Mouse (Mus musculus): ENCODE measurements at regions not wholly inside any gene's neighbourhood (a gene's known extent, or its start where the extent isn't known, plus 50 kb on each side); places are given as distances from the start of the nearest gene placed in this dataset.
"Not testable (repeated sequence)": the region's sequence is repeated elsewhere in the genome, so short reads cannot be mapped to it uniquely, and the experiment has no call there.

DNA sequence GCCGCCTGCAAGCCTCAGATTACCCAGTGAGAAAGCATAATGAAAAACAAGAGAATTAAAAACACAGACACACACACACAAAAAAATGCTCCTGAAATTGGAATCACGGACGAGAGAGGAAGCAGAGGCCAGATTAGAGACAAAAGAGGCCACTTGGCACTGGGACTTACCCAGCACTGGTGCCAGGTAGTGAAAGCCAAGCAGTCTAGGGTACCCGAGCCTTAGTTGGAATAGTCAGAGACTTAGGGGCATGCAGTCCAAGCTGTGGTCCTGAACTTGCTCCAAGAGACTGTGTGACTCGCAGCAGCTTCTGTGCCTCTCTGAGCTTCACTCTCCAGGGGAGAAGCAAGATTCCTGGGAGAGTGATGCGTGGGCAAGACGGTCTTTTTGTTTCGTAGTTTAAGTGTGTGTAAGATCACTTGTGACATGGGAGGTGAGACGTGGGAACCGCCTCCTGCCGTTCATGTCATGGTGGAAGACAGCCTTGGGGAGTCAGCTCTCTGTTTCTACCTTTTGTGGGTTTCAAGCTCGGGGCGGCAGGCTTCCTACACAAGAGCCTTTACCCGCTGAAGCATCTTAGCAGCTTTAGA, 420.8 kb downstream of the Ptpru start:
- peak in 1 of 2 experiments; percentile 18 for DNase-seq (ENCODE audit: low spot score in 2 of 2)

DNA sequence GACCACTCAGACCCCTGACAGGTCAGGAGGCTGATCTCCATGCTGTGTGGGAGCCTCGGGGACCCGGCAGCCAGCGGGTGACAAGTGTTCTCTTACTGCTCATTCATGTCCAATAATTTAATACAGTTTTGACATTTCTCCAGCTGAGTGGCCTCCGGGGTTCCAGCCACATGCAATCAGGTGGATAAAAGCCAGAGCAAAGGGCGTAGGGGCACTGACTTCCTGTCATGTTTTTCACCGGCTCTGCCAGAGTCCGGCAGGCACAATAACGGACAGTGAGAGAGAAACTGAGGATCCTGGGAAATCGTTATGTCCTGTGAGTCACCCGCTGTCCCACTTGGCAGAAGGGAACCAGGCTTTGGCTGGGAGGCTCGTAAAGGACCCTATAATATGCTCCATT, 412.8 kb downstream of the Ptpru start:
- DNase-seq (ENCODE audit: low spot score in 2 of 2), result no peak

DNA sequence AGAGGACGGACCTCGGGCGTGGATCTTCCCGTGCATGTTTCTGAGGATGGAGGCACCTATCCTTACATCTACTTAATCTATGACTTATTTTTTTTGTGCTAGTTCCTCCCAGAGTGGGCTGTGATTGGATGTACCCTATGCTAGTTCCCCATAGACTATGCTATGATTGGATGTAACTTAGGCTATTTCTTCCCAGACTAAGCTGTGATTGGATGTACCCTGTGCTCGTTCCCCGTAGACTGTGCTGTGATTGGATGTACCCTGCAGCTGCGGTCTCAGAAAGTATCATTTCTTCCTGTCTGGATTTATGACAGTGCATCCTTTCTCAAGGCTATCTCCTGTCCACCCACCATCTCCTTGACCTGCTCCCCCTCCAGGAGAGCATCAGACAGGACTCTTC, 410.2 kb downstream of the Ptpru start:
- DNase-seq (ENCODE audit: low spot score in 2 of 2), result no peak

DNA sequence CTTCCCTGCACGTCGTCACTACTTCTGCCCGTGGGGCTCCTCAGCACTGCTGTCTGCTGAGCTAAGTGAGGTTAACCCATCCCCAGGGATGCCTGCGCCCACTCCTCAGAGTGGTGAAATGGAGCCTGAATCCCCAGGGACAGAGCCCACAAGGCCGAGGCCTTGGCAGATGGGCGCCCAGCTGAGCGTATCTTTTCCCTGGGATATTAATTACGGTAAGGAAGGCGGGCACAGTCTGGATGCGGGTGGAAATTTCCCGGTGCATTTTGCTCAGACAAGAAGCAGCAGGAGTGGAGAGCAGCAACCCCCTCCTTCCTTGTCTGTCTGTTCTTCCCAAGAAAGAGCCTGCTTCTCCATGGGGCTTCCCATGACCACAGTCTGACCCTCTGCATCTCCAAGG, 408.7 kb downstream of the Ptpru start:
- DNase-seq (ENCODE audit: low spot score in 2 of 2), result peak in 1 of 2 experiments; percentile 18

DNA sequence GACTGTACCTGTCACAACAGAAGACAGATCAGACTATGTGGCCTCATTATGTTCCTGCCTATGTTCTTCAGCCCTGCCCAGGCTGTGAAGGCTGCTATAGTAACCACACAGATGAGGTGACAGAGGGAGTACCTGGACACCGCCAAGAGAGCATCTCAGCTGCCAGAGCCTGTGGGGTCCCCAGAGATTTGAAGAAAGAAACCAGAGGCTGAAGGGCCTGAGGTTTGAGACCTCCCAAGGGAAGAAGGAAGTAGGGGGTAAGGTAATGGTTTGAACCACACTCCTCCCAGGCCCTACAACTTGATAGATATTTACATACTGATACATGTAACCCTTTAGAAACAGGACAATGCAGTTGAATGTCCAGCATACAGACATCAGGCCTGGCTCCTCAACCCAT, 407.7 kb downstream of the Ptpru start:
- no peak for DNase-seq (ENCODE audit: low spot score in 2 of 2)

DNA sequence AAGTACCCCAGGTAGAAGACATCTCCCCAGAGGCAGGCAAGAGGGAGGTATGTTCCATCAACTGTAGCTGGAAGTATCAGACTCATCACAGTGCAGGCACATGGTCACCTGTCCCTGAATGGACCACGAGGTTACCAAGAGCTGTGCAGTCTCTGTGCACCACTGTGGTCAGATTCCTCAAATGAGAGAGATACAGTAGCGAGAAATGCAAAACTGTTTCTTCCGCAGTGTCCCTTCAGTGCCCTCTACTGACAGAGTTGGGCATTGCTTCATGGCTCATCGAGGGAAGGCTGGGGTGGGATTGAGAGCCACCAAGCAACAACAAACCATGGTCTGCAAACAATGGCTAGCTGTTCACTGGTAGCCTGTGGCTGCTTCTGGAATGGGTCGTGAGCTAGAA, 406.9 kb downstream of the Ptpru start:
- peak; percentile 34 to 49 for DNase-seq (ENCODE audit: low spot score in 2 of 2)

DNA sequence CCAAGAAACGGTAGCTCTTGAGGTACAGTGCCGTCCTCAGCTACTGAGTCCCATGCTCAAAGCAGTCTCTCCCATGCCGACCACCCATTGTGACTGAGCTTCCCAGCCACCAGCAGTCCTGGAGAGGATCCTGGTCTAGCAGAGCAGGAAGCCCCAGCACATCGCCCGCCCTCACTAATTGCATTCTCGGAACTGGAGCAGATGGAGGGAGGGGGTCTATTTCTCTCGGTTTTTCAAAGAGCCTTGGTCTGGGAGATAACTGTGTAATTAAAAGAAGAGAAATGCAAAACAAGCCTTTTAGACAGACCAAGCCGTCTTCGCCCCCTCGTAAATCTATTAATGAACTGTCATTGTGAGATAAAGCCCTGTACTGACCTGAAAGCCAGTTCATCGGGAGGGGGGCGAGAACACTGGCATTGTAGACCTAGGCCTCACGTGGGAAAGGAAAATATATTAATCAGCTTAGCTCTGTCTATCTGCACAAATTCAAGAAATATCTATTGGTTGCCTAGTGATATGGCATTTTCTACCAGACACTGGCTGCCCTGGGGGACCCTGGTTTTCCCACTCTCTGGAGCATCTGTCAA, 405.4 kb downstream of the Ptpru start:
- no peak for DNase-seq (ENCODE audit: low spot score in 2 of 2)

DNA sequence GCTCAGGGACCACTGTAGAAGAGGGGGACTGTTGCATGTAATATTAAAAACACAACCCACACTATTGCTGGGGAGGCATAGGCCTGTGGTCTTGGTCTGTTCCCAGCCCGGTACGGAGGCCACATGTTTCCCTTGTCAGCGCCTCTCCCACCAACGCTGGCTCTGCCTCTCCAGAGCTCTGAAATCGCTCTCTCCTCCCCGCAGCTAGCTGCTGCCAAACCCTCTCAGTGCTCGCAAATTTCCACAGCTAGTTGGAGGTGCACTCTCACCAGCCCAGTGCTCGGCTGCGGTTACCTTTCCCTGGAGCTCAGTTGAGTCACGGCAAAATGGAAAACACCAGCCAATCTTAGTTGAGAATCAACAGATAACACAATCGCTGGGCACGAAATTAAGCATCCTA, 402.9 kb downstream of the Ptpru start:
- DNase-seq (ENCODE audit: low spot score in 2 of 2), result no peak

DNA sequence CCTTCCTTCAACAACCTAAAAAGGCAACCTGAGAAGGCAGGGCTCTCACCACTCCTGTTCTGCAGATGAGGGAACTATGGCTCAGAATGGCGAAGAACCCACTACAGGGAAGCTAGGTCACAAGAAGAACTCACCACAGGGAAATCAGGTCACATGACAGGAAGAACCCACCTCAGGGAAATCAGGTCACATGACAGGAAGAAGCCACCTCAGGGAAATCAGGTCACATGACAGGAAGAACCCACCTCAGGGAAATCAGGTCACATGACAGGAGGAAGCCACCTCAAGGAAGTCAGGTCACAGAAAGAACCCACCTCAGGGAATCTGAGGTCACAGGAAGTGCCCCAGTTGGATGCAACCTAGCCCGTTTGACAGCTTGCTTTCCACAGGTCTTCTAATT, 399.7 kb downstream of the Ptpru start:
- DNase-seq (ENCODE audit: low spot score in 2 of 2), result no peak

DNA sequence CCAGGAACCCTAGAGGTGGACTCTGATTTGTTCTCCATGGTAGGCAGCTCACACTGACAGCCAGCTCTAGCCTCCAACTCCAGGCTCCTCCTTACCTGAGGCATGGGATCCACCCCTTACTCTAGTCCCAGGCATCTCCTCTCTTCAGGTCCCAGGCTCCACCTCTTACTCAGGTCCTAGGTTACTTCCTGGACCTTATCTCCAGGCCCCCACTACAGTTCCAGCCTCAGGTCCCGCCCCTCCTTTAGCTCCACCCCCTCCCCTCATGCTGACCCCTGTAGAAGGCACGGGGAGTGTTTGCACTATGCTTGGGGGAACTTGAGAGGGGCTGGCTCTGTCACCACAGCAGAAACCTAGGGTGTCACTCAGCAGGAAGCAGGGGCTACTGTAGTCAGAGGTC, 399.2 kb downstream of the Ptpru start:
- DNase-seq (ENCODE audit: low spot score in 2 of 2), result no peak

DNA sequence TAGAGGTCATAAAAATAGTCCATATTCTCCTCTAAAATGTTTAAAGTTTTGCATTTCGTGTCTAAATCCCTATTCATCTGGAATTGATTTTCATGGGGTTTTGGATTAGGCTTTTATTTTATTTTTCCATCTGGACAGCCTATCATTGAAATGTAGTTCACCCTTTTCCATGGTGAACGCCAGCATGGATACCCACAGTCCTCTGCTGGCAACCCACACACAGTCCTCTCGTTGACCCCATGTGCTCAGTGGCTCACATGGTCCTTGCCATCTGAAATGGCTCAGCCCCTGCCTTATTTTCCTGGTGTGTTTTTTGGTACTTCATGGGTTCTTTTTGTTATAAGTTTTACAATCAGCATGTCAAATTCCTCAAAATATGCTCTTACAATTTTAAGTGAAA, 397.2 kb downstream of the Ptpru start:
- no peak for DNase-seq (ENCODE audit: low spot score in 2 of 2)

DNA sequence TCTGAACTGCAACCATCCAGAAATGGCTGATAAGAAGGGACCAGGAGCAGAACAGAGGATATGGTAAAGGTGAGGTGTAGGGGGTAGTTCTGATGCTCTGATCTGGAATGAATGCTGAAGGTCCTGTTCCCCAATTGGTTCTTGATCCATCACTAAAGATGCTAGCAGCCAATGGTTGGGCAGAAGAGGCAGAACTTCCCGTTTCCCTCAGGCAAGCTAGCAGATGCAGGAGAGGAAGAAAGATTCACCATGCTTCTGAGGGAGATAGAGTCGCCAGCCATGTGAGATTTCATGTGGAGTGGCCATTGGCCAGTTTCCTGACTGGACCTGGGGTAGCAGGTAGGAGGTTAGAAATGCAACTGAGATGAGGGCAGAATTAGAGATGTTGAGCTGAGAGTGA, 394.6 kb downstream of the Ptpru start:
- no peak for DNase-seq (ENCODE audit: low spot score in 2 of 2)

DNA sequence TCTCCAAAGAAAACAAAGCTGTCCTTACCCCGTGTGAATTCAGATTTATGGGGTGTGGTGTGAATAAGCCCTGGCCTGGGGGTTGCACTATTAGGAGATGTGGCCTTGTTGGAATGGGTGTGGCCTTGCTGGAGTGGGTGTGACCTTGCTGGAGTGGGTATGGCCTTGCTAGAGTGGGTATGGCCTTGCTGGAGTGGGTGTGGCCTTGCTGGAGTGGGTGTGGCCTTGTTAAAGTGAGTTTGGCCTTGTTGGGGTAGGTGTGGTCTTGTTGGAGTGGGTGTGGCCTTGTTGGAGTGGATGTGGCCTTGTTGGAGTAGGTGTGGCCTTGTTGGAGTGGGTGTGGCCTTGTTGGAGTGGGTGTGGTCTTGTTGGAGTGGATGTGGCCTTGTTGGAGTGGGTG, 387.8 kb downstream of the Ptpru start:
- DNase-seq (ENCODE audit: low spot score in 2 of 2), result not testable (repeated sequence)

DNA sequence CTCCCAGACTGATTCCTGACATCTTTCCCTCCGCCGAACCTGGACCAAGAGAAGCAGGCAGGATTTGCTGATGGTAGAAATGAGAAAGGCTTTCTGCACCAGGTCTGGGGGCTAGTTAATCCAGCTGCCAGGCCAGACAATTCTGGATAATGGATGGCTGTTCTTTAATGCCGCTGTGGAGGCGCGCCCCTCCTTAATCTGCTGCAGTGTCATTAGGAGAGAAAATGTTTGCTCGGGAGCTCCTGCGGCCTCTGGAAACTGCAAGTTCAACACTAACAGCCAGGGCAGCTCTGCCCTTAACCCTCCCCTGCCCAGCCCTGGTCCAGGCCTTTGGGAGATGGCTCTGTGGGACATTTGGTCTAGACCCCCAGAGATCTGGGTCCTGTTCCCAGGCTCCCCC, 380.5 kb downstream of the Ptpru start:
- DNase-seq (ENCODE audit: low spot score in 2 of 2), result no peak

DNA sequence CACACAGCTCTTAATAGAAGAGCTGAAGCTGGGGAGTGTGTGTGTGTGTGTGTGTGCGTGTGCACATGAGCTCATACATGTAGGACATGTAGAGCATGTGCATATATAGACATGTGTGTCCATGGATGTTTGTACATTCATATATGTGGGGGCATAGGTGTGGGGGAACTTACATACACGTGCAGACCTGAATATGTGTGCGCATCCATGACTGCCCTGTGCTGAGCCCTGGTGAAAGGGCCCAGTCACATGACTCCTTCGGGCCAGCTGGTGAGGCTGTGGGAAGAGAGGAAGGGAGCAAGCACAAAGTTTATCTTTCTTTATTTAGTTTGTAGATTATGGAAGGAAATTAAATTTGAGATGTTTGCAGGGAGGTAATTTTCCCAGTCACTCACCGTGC, 378.3 kb downstream of the Ptpru start:
- no peak for DNase-seq (ENCODE audit: low spot score in 2 of 2)

DNA sequence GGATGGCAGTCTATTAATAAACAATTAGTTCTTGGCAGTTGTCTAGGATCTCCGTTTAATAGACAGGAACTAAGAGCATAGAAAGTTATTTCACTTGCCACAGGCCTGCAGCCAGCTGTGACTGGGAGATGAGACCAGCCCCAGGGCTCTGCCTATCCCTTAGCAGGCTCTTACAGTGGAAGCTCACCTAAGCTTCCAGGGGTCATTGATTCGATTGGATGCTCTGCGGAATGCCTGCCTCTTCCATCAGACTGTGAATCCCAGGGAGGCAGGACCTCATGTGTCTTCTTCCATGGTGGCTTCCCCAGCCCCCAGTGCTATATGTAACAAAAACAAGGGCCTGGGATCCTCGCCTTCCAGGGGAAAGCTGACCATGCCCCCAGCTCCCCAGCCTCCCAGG, 376.8 kb downstream of the Ptpru start:
- DNase-seq (ENCODE audit: low spot score in 2 of 2), result no peak

DNA sequence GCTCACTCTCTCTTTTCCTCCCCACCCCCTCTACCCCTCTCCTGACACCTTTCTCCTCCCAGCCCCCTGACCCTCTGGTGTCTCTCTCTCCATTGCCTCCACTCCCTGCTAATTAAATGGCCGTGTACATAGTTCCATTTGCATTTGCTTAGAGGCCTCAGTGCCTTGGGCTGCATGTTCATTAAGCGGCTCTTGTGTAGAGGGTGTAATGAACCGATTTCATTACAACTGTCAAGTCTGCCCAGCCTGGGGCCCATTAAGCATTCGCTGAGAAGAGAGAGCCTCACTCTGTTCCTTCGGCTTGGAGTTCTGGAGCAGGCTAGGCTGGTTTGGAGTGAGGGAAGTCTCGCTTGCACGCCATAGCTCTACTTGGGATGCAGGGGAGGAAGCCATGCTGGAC, 376.4 kb downstream of the Ptpru start:
- no peak for DNase-seq (ENCODE audit: low spot score in 2 of 2)

DNA sequence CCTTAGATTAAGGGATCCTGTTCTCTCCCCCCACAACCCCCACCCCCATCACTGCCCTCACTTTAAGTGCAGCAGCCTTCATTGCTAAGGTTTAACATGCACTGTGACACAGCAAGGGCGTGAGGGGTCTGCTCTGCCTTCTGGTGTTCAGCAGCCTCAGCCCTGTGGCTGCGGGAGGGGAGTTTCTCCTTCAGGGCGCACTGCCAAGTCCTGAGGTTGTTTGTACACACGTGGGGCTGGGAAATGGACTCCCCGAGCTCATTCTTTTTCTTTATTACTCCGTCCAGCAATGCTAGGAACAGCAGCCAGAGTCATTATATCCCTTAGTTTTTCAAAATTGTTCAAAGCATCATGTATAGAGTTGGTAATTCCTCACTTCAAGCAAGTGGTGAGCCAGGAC, 363.1 kb downstream of the Ptpru start:
- DNase-seq (ENCODE audit: low spot score in 2 of 2), result no peak

DNA sequence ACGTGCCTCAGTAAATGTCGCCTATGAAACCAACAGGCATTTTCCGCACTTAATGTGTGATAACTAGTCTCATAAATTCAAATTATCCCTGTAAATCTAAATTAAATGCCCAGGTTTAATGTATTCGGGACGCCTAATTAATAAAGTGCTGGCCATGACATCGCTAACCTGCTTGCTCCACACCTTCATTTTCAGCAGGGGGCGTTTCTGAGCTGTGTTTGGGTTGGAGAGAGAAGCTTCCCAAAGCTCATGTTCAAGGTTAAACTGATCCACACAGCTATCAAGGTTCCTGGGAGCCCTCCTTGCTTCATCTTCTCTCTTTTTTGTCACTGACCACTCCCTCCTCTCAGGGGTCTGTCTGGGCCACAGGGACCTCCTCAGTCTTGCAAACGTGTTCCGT, 359.2 kb downstream of the Ptpru start:
- no peak for DNase-seq (ENCODE audit: low spot score in 2 of 2)

DNA sequence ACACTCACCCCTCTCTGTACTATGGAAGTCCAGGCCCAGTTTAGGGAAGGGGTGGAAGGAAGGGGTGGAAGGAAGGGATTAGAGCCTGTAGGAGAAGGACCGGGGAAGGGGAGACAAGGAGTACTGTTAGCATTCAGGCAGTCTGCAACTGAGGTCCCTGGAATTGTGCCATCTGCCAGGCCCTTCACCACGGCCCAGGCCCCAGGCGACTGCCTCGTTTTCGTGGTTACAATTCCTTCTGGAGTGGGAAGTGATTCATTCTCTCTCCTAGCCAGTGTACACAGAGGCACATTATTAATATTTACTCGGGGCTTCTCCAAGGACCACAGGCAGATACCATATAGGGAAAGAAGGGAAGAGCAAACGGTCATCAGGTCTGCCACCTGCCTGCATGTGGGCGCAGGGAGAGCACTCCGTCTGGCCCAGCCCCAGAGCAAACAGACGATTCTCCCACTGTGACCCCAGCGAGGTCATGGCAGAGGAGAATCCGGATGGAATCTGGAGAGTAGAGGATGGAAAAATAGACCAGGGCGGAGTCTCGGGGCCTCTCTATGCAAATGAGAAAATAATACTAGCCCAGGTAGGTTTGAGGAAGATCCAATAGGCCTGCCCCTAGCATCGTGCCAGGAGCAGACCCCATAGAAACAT, 354.0 kb downstream of the Ptpru start:
- DNase-seq (ENCODE audit: low spot score in 2 of 2), result no peak

DNA sequence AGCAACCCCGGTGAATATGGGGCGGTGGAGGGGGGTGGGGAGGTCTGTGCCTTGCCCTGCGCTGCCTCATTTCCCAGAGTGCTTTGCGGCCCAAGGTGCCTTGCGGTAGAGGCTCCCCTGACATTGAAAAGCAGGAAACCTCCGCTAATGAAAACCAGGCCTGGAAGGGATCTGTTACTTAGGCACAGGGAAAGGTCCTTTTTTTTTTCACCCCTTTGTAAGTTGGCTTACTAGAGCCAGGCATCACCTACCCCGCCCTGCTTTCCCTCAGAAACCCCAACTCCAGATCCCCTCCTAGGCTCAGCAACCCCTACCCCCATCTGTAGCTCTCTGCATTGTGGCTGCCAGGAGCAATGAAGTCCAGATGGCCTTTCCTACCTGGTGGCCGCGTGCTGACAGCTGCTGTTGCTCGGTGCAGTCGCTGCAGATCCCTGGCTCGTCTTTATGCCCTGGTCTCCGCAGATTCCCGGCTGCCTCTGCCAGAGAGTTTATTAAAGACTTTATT, 353.4 kb downstream of the Ptpru start:
- no peak for DNase-seq (ENCODE audit: low spot score in 2 of 2)

DNA sequence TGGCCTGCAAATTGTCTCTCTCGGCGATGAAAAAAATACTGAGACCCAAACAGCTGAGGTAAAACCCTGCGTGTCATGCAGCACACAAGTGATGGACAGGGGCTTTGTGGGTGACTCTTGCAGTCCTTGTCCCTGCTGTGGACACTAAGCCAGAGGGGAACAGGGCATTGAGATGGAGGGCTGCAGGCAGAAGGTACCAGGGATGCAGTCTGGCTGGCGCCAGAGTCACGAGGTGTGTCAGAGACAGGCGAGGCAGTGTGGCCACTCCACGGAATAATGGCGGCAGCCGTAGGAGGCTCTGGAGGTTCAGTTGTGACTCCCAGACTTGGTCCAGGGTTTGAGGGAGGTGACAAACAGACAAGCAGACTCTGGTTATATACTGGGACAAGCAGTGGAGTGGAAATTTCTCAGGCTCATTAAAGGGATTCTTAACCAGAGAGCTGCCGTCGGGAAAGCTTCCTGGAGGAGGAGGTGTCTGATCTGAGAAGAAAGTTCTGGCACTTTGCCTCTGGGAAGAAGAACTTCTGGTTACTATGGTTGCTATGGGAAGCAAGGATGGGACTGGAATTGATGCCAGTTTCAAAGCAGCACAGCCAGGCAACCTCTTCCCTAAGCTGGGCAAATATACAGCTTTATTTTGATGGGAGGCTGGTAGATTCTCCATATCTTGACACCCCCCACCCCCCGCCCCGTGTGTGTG, 352.8 kb downstream of the Ptpru start:
- peak in 1 of 2 experiments; percentile 35 for DNase-seq (ENCODE audit: low spot score in 2 of 2)

DNA sequence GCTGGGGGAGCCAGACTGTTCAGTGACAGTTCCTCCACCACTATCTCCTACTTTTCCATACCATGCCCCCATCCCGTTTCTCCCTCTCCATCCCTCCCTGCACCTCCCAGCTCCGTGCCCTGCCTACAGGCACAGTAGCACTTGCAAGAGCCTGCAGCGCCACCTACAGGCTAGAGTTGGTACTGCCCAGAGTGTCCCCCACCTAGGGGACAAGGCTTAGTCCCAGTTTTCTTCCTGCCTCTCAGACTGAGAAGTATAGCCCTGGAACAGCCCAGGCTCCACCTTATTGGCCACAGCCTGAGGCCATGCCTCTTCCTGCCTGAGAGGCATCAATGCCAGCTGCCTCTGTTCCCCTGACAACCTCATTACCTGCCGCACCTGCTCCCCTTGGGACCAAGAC, 351.3 kb downstream of the Ptpru start:
- peak; percentile 69 to 85 for DNase-seq (ENCODE audit: low spot score in 2 of 2)

Measured in right cerebral cortex, postnatal 36 days (tissue).